Mouse (Mus musculus): ENCODE measurements around the gene Trip11.
A peak's percentile ranks its signal among the peaks of the same experiment; 100 is the strongest.

The Trip11 gene

GRCm38 (mm10) chr12:101821596-101821995 is 91.5 kb downstream of the Trip11 start:
- DNase-seq (ENCODE audit: low read depth, low spot score), result no peak

DNA sequence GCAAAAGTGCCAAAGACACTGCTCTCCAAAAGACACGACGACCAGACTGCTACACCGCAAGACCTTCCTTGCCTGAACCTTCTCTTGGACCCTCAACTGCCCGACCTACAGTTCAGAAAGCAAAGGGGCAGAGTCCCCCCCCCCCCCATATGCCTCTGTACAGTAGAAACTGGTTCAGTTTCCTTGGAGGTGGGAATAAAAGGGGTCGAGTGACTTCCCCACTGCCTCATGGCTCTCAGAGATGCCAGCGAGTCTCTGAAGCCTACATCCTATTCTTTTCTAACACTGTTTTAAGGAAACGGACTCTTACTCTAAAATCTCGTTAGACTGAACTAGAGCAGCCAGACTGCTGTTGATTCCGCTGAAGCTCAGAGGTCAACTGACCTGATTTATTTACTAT is 93.5 kb downstream of the Trip11 start:
- no peak for DNase-seq (ENCODE audit: low read depth, low spot score)

- peak; percentile 71 for DNase-seq (ENCODE audit: low read depth, low spot score)
Observed at GRCm38 (mm10) chr12:101818608-101819370, 94.3 kb downstream of the Trip11 start, which contains the start of gene Fbln5. Gene Fbln5 (minus strand): TSS chr12:101819055.

GRCm38 (mm10) chr12:101818246-101818607 is 94.8 kb downstream of the Trip11 start:
- DNase-seq (ENCODE audit: low read depth, low spot score), result no peak

DNA sequence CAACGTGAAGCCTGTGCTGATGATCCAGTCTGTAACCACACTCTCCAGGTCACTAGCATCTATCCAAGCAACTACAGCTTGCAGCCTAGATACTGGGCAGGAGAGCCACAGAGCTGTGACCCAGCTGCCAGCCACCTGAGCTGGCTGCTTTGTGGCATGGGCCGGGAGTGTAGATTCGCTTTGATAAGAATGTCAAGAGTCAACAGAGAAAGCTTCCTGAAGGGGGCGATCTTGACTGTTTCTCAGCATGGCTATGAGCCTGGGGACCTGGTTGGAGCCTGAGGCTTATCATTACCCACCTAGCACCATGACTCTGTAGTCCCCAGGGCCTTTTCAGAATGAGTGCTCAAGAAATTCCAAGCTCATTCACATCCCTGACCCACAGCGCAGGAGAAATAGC is 96.3 kb downstream of the Trip11 start:
- DNase-seq (ENCODE audit: low read depth, low spot score), result peak; percentile 32

DNA sequence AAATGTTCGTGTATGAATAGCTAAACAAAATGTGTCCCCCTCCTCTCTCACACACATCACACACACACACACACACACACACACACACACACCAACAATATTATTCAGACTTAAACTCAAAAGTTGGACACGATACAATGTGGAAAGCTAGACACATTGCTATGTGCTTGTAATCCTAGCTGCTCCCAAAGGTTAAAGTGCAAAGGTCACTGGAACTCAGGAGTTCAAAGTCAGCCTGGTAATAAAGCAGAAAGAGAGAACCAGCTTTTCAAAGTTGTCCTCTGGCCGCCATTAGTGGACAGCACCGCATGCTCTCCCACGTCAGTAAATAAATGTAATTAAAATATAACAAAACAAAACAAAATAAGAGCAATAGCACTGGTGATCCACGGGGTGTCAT is 97.3 kb downstream of the Trip11 start:
- DNase-seq (ENCODE audit: low read depth, low spot score), result no peak

DNA sequence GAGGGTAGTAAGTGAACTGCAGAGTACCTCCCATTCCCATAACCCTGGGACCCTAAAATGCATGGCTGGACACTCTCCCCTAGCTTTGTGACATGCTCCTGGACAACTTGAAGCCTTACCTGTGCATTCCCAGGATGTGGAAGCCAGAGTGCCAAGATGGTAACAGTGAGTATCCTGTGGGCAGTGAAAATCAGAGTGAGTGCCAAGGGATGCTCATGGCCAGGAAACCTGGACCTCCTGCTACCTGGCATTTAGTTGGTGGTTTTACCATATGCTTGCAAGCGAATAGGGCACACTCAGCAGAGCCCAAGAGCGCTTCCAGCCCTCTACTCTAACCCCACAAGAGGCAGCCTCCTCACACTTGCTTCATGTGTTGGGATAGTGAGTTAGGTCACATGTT is 98.6 kb downstream of the Trip11 start:
- no peak for DNase-seq (ENCODE audit: low read depth, low spot score)

DNA sequence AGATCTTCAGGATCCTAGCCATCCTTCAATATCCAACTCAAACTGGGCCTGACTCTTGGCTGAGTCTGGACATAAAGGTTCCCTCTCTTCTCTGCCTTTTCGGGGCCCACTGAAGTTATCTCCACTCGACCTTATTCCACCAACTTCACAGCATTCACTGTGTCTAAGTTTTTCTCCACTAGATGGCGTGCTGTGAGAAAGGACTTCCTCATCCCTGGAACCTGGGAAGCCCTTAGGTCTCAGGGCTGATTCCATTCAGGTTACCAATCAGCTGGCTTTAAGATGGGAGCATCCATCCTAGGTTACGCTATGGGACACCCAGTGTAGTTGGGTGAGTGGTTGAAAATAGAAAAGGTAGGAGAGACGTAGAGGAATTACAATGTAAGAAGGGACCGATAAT is 101.9 kb downstream of the Trip11 start:
- DNase-seq (ENCODE audit: low read depth, low spot score), result no peak

- DNase-seq (ENCODE audit: low read depth, low spot score), result no peak
Observed at GRCm38 (mm10) chr12:101810515-101810914, 102.6 kb downstream of the Trip11 start.

DNA sequence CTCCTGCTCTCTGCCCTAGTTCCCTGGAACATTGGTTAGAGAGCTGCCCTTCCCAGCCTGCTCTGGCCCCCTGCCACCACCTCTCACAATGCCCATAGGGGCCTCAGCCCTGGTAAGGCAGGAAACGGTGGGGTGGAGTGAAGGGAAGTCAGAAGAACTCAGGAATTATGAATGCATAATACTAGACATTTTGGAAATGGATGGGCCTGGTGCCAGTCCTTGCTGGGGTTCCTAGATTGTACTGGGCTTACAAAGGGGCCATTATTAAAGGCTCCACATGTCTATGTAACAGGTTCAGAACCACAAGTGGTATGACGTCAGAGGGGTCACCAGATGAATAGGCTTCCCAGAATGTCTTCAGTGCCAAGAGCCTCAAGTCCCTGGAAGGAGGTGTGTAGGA is 105.7 kb downstream of the Trip11 start:
- no peak for DNase-seq (ENCODE audit: low read depth, low spot score)

GRCm38 (mm10) chr12:101802445-101802844 is 110.6 kb downstream of the Trip11 start:
- DNase-seq (ENCODE audit: low read depth, low spot score), result no peak

DNA sequence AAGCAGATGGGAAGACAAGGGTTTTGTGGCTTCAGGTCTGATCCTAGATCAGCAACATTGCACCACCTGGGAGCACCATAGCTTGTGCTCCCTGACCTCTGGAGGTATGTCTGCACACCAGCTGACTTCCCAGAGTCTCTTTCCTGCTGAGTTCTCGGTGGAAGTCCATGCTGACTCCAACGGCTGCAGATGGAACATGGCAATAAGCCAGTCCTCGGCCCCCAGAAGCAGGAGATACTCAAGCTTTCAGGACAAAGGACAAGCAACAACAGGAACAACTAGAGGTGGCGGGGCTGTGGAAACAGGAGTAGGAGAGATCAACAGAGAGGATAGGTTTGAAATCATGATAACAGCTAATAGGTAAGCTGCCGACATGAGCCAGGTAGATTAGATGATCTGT is 111.3 kb downstream of the Trip11 start:
- no peak for DNase-seq (ENCODE audit: low read depth, low spot score)

GRCm38 (mm10) chr12:101801051-101801450 is 112.0 kb downstream of the Trip11 start:
- DNase-seq (ENCODE audit: low read depth, low spot score), result no peak

- DNase-seq (ENCODE audit: low read depth, low spot score), result peak; percentile 56
Observed at GRCm38 (mm10) chr12:101798189-101798922, 114.7 kb downstream of the Trip11 start.

GRCm38 (mm10) chr12:101794458-101794857 is 118.6 kb downstream of the Trip11 start:
- DNase-seq (ENCODE audit: low read depth, low spot score), result no peak

DNA sequence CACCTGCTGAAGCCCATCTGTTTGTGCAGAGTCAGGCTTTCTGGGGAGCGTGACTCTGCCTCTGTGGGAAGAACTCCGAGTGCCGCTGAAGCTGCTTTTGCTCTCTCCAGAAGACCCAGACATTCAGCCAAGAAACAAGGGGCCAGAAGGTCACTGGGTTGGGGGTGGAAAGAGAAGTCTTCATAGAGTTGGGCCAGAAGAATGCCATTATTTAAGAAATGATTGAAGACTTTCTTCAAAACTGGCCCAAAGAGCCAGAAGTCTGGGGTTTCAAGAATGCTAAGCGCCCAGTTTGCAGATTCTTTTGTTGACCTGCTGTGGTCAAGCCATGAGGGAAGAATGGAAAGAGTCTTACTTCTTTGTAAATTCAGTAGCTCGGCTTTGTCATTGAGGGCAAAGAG is 119.8 kb downstream of the Trip11 start:
- no peak for DNase-seq (ENCODE audit: low read depth, low spot score)

DNA sequence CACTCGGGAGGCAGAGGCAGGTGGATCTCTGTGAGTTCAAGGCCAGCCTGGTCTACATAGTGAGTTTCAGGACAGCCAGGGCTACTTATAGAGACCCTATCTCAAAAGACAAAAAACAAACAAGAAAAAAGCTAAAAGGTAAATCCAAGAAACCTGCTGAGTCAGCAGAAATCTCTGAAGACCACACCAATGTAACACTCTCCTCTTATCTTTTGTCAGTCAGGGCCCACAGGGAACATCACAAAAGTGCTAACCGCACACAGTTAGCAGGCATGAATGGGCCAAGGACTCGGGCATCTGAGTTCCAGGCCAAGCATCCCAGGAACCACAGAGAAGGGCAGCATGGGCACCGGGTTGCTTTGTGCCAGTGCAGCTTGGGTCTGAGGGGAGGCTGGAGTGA is 120.4 kb downstream of the Trip11 start:
- DNase-seq (ENCODE audit: low read depth, low spot score), result no peak

- no peak for DNase-seq (ENCODE audit: low read depth, low spot score)
Observed at GRCm38 (mm10) chr12:101789767-101790166, 123.3 kb downstream of the Trip11 start.

DNA sequence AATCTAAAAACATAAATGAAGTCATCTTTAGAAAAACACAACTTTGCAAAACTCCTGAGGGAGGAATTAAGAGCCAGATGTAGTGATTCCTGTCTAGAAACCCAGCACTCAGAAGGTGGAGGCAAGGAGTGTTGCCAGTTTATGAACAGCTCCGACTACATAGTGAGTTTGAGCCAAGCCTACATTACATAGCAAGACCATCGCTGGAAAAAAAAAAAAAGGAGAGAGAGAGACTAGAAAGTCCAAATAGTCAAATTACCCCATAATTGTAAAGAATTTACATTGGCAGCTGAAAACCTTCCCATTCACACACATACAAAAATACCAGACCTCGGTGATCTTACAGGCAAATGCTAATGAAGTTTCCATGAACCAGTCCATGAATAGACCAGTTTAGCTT is 123.8 kb downstream of the Trip11 start:
- DNase-seq (ENCODE audit: low read depth, low spot score), result no peak
